ENCODE assay signal across 8 mouse cellular contexts in the genomic region with DNA sequence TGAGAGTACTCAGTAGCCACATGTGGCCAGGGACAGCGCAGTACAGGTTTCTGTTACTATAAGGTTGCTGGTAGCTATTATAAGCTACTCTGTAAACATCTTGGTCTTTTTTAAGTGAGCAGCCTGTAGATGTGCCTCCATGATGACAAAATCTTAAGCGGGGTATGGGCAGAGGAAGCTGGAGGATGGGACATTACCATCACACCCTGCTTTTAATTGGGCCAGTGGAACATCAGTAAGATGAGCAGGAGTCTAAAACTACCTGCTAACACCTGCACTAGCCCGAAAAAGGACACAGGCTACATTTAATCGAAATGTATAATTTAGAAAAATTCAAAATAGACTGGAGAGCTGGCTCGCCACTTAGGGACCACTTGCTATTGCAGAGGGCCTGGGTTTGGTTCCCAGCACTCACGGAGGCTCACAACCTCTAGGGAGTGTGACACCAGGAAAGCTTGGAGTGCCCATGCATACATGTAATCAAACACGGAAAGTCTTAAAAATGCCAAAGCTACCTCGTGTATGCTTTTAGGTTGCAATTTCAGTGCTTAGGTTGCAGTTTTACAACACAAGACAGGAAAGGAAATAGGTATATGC. TPM values are rescaled to one million over a fixed set of nuclear protein-coding genes. Genes with fewer than 3 reads are reported as not detected.
DNase-seq lines count a peak whose midpoint lies in the region; ATAC-seq and TF ChIP-seq lines count a peak whose summit lies in the region.
"Had no signal": no experiment of that assay in that cellular context is flagged by ENCODE, and none has a peak within 500 bp of the region (broad histone marks: within the 10 kb centered on the region; RNA-seq: fewer than 3 reads in every experiment).

No protein-coding gene starts in this region.

- H3K4me3 ChIP-seq in megakaryocyte, embryonic 14.5 days (replicated peaks), result peak overlapping the region; percentile 95
- peak overlapping the region; percentile 91; the same call in 1 of the 2 replicates for H3K4me3 ChIP-seq in forebrain, embryonic 12.5 days (replicated peaks)
- peak overlapping the region; percentile 90 for H3K4me3 ChIP-seq in limb, embryonic 14.5 days (replicated peaks; ENCODE audit: low read length)
- H3K4me3 ChIP-seq in stomach, embryonic 16.5 days (replicated peaks; ENCODE audit: low read length), result peak overlapping the region; percentile 86

- intact Hi-C loops in left cerebral cortex, postnatal 36 days (cut with DNase I), result loop anchor here (5.0 kb wide), 1 partner anchor 182 kb away; no protein-coding TSS in a partner anchor

- no peak overlapping the region for H3K27ac ChIP-seq in forebrain, embryonic 12.5 days
- H3K27ac ChIP-seq in limb, embryonic 14.5 days (replicated peaks; ENCODE audit: low read depth, low read length), result no peak overlapping the region
- H3K27ac ChIP-seq in stomach, embryonic 16.5 days (ENCODE audit: low read length), result 0 out of 2 replicates have a peak overlapping the region, but pooled peaks have one; percentile 91

- no peak for DNase-seq in limb, embryonic 14.5 days (ENCODE audit: low spot score)
- DNase-seq in left cerebral cortex, postnatal 36 days (ENCODE audit: low spot score in 2 of 2), result no peak
- DNase-seq in right cerebral cortex, adult 18-20 months, result no peak
- DNase-seq: kidney, adult 2 months had no signal

- peaks cover 49% of the 10 kb centered on the region for H3K36me3 ChIP-seq in megakaryocyte, embryonic 14.5 days (replicated peaks; ENCODE audit: low read length)
- H3K36me3 ChIP-seq in forebrain, embryonic 12.5 days (replicated peaks), result peaks cover 37% of the 10 kb centered on the region
- peaks cover 31% of the 10 kb centered on the region for H3K36me3 ChIP-seq in limb, embryonic 14.5 days (ENCODE audit: control insufficient read depth, insufficient read depth, low read length)
- H3K36me3 ChIP-seq in stomach, embryonic 16.5 days (ENCODE audit: control insufficient read depth, insufficient read depth, low read length), result no peaks in the 10 kb centered on the region; the same call in 1 of the 2 replicates

- H3K9ac ChIP-seq in forebrain, embryonic 12.5 days, result no peak overlapping the region; the same call in 1 of the 2 replicates
- no peak overlapping the region for H3K9ac ChIP-seq in limb, embryonic 14.5 days (ENCODE audit: low read depth, low read length, severe bottlenecking)
- H3K9ac ChIP-seq in stomach, embryonic 16.5 days (ENCODE audit: low read length), result peak overlapping the region; percentile 67; the same call in 1 of the 2 replicates

- peaks cover 42% of the 10 kb centered on the region for H3K4me1 ChIP-seq in megakaryocyte, embryonic 14.5 days
- peaks cover 15% of the 10 kb centered on the region for H3K4me1 ChIP-seq in forebrain, embryonic 12.5 days
- peaks cover 13% of the 10 kb centered on the region for H3K4me1 ChIP-seq in limb, embryonic 14.5 days (ENCODE audit: control insufficient read depth, insufficient read depth, low read length)
- H3K4me1 ChIP-seq in stomach, embryonic 16.5 days (ENCODE audit: control insufficient read depth, insufficient read depth, low read length), result peaks cover 7% of the 10 kb centered on the region

- 88% methylated on average over 8 of the region's 8 CpGs for WGBS in forebrain, embryonic 12.5 days
- WGBS in limb, embryonic 14.5 days, result 84% methylated on average over 8 of the region's 8 CpGs
- 87% methylated on average over 8 of the region's 8 CpGs for WGBS in stomach, embryonic 16.5 days

- no peaks in the 10 kb centered on the region for H3K27me3 ChIP-seq in megakaryocyte, embryonic 14.5 days (replicated peaks)
- no peaks in the 10 kb centered on the region for H3K27me3 ChIP-seq in forebrain, embryonic 12.5 days
- H3K27me3 ChIP-seq in limb, embryonic 14.5 days (ENCODE audit: control insufficient read depth, insufficient read depth, low read length), result no peaks in the 10 kb centered on the region
- H3K27me3 ChIP-seq in stomach, embryonic 16.5 days (ENCODE audit: control insufficient read depth, insufficient read depth, low read length), result no peaks in the 10 kb centered on the region

- no peak for TF ChIP-seq POLR2A in limb, embryonic 14.5 days (IDR thresholded peaks at IDR 0.05; ENCODE audit: borderline replicate concordance, extremely low read depth, insufficient read depth, insufficient read length)

- no peaks in the 10 kb centered on the region for H3K9me3 ChIP-seq in megakaryocyte, embryonic 14.5 days
- no peaks in the 10 kb centered on the region for H3K9me3 ChIP-seq in forebrain, embryonic 12.5 days
- no peaks in the 10 kb centered on the region for H3K9me3 ChIP-seq in limb, embryonic 14.5 days (ENCODE audit: control insufficient read depth, low read length)
- no peaks in the 10 kb centered on the region for H3K9me3 ChIP-seq in stomach, embryonic 16.5 days (replicated peaks; ENCODE audit: control insufficient read depth, low read length)

- no peak for ATAC-seq in megakaryocyte, adult 5-6 weeks (ENCODE audit: poor library complexity, severe bottlenecking)
- ATAC-seq in forebrain, embryonic 12.5 days (ENCODE audit: low FRiP score), result no peak
- ATAC-seq in limb, embryonic 14.5 days (ENCODE audit: low FRiP score, low read depth), result no peak
- no peak for ATAC-seq in stomach, embryonic 16.5 days (ENCODE audit: insufficient read depth, low FRiP score)

- peak overlapping the region; percentile 77 for H3K4me2 ChIP-seq in forebrain, embryonic 12.5 days
- peak overlapping the region; percentile 87 for H3K4me2 ChIP-seq in limb, embryonic 14.5 days (replicated peaks; ENCODE audit: low read depth, low read length, severe bottlenecking)
- H3K4me2 ChIP-seq in stomach, embryonic 16.5 days (ENCODE audit: low read depth, low read length), result peak overlapping the region; percentile 75

RNA-seq across cellular contexts. Expression of gene Usp46, which starts 26.7 kb away (rescaled TPM):
- 0.36 and 1.5 TPM in 2 replicates for polyA plus RNA-seq in megakaryocyte, embryonic 14.5 days (2012; ENCODE audit: insufficient read depth, low replicate concordance)
- 9.3 and 12.0 TPM in 2 replicates for total RNA-seq in megakaryocyte, adult 5-6 weeks (2015)
- 7.3 and 10.0 TPM in 2 replicates for total RNA-seq in megakaryocyte, adult 5-6 weeks (2017)
- polyA plus RNA-seq in forebrain, embryonic 12.5 days (2016; fragmentation: Nextera tagmentation; extraction: Ambion mirVana), result 34.1 and 37.0 TPM in 2 replicates
- polyA plus RNA-seq in limb, embryonic 14.5 days (2012; rRNA removed), result 20.0 and 20.9 TPM in 2 replicates
- 39.1 and 39.9 TPM in 2 replicates for polyA plus RNA-seq in limb, embryonic 14.5 days (2014; fragmentation: Nextera tagmentation; extraction: Ambion mirVana)
- polyA plus RNA-seq in stomach, embryonic 16.5 days (2015; fragmentation: Nextera tagmentation; extraction: Ambion mirVana), result 32.1 and 32.3 TPM in 2 replicates
- total RNA-seq in left cerebral cortex, postnatal 36 days (2021), result 100 to 1,000 TPM; 138 to 142 TPM
